Mouse (Mus musculus) B cell, adult 2 months (primary cell): Measurements from ENCODE around the gene Ppm1n.

Source experiments
- DNase-seq, 2 experiments: peaks; one replicate each; pipeline ENCODE4 v3.0.0; 2022

Ppm1n gene

GRCm38 (mm10) chr7:19279581-19280114 is at the start of gene Ppm1n:
Ppm1n (minus strand) TSS chr7:19280064.
- peak in 1 of 2 experiments; percentile 26 for DNase-seq

GRCm38 (mm10) chr7:19328425-19328824 is 48.6 kb upstream of the Ppm1n start:
- peak; percentile 60 to 66 for DNase-seq

- no peak for DNase-seq
Measured at GRCm38 (mm10) chr7:19327782-19328181, 47.9 kb upstream of the Ppm1n start.

DNA sequence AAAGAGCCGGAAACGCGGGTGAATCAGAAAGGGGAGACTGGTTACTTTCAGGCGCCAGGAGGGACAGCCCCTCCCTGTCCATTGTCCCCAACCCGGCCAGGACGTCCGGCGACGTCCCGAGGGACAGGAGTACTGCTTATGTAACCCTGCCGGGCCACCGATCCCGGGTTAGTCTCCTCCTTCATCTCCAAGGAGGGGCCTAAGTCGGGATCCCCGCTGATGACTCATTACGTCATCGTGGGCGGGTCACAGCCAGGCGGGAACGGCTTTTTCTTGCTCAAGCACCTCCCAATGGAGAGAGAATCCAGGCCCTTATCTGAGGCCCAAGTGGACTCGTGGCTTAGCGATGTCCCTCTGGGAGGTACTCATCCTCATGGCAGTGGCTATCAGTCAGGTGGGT is 47.3 kb upstream of the Ppm1n start:
- peak; percentile 66 to 70 for DNase-seq

DNA sequence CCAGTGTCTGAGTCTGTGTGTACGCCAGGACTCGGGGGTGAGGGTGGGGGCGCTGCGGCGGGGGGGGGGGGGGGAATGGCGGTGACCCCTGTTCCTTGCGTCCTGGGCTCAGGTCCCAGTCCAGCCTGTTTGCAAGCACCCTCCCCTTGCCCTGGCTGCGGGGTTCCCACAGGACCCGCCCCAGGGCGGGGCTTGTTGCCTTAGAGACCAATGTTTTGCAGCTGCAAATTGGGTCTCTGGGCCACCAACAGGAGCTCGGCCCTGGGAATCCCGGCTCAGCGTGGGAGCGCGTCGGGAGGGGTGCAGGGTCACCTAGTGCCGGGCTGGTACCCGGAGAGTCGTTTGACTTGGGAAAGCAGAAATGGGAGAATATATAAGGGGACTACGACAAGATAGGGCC is 46.5 kb upstream of the Ppm1n start:
- peak; percentile 93 to 94 for DNase-seq

GRCm38 (mm10) chr7:19325262-19326199 is 45.7 kb upstream of the Ppm1n start:
- peak; percentile 72 to 77 for DNase-seq

DNA sequence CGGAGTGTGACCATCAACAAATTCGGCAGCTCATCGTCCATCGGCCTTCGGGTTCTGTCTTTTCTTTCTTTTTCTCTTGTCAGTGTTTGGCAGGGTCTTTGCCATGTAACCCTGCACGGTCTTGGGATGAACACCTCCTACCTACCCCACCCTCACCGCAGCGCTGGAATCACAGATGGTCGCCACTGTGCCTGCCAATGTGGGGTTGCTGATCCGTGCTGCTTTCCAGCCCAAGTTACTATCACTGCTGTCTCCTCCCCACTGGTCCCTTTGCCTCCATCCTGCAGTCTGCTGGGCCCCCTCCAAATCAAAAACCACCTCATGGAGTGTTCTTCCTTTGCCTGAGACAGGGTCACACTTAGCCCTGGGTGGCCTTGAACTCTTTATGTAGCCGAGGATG is 44.4 kb upstream of the Ppm1n start:
- DNase-seq, result no peak

- peak in 1 of 2 experiments; percentile 36 for DNase-seq
Measured at GRCm38 (mm10) chr7:19322489-19322888, 42.6 kb upstream of the Ppm1n start.

- peak; percentile 87 to 93 for DNase-seq
Measured at GRCm38 (mm10) chr7:19321464-19321863, 41.6 kb upstream of the Ppm1n start.

DNA sequence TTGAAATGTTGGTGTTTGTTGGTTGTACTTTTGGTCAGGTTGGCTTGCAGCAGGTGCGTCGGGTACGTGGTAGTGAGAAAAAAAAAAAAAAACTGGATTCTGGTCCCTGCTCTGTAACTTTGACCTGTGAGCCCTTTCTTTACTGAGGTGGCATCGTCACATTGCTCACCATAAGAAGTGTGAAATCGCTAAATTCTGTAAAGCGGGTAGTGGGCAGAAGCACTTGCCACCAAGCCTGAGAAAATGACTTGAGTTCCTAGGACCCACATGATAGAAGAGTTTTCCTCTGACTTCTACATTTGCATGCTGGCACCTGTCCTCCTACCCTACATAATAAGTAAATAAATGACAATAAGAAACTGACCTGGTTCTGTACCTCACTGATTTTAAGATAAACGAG is 40.8 kb upstream of the Ppm1n start:
- DNase-seq, result peak; percentile 44 to 45

- peak; percentile 98 for DNase-seq
Measured at GRCm38 (mm10) chr7:19319906-19320305, 40.0 kb upstream of the Ppm1n start.

DNA sequence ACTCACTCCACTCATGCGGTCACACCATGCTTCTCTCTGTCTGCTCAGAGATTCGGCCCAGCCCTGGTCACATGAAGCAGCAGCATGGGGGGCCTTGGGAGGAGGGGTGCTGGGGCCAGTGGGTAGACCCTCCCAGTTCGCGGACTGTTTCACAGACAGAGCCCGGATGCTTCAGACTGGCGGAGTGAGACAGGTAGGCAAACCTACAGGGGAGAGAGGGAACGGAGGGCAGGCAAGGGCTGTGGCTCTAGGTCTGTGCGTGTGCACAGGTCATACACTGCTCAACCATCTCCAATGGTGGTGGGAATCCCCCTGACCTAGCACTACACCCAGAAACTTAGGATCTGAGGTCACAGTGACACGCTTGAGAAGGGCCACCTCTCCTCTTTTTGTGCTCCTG is 39.6 kb upstream of the Ppm1n start:
- peak; percentile 82 to 84 for DNase-seq

DNA sequence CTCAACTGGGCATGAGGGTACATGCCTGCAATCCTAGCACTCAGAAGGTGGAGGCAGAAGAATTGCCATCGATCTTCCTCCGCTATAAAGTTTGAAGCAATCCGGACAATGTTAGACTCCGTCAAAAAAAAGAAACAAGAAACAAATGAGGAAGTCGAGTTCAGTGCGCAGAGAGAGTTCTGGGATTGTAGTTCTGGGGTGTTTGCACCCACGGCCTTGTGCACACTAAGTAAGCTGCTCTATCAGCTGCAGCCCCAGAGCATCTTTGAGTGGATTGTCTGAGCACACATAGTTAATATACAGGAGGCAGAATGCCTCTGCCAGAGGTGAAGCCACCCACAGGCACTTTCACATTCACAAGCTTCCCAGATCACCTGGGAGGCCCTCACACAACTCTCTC is 38.8 kb upstream of the Ppm1n start:
- DNase-seq, result peak; percentile 65 to 66

DNA sequence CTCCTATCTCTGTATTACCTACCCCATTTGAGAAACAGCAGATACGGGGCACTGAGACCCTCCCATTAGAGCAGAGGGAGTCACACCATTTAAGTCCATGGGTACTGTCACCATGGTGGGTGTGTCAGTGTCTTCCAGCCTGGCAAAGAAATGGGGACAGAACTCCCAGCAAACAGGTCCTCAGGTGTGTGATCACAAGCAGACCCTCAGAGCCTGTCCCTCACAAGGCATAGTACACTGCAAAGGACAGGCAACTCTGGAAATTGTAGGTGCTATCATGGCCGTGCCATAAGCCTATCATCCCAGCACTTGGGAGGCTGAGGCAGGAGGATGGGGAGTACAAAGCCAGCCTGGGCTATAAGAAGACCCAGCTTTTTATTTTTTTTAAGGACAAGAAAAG is 38.3 kb upstream of the Ppm1n start:
- DNase-seq, result no peak

DNA sequence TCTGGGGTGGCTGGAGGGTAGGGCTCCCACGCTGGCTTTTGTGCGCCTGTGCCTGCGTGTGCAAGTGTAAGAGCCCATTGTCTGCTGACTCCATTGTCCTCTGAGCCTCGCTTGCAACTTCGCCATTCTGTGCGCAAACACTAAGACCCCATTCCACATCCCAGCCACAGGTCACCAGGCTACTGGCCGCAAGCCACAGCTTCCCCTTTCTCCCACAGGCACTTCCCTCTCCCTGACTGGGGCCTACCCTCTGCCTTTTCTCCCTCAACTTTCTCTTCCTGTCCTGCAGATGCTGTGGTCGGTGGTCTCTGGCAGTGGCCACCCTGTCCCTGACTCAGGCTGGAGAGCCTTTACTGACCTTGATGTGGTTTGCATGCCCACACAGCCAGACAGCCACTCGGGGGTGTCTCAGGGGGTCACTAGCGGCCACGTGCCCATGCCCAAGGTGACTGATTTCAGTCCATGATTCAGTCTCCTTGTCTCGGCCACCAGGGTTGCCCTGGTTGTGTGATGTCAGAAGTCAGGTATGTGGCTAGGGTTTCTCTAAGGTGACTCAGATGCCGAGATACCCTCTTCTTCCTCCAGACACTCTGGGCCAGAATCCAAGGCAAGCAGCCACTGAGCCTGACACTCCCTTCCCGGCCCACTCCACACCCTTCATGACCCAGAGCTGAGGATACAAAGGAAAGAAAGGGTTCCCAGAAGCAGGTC is 36.7 kb upstream of the Ppm1n start:
- DNase-seq, result peak; percentile 61 to 62

DNA sequence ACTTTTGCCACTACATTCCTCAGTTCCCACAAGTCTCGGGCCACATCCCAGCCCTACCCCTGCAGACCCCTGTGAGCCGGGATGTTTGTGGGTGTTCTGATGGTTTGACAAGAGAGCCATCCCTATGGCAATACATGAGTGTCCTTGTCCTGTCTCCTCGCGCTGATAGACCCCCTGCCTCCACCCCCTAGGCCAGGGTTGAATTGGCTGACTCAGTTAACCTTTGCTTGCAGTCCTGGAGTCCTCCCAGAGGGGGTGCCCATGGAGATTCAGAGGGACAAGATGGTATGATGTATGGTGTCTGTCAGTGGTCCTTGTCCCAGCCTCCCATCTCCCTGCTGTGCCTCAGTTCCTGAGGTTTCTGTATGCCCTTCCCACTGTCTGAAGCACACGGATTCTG is 34.2 kb upstream of the Ppm1n start:
- no peak for DNase-seq

- no peak for DNase-seq
Measured at GRCm38 (mm10) chr7:19311991-19312390, 32.1 kb upstream of the Ppm1n start.

GRCm38 (mm10) chr7:19309884-19310641 is 30.2 kb upstream of the Ppm1n start, which contains the start of gene Fosb:
Fosb (minus strand) TSS chr7:19310051.
- peak; percentile 97 to 98 for DNase-seq

- DNase-seq, result peak; percentile 37 to 54
Measured at GRCm38 (mm10) chr7:19309278-19309883, 29.5 kb upstream of the Ppm1n start.

DNA sequence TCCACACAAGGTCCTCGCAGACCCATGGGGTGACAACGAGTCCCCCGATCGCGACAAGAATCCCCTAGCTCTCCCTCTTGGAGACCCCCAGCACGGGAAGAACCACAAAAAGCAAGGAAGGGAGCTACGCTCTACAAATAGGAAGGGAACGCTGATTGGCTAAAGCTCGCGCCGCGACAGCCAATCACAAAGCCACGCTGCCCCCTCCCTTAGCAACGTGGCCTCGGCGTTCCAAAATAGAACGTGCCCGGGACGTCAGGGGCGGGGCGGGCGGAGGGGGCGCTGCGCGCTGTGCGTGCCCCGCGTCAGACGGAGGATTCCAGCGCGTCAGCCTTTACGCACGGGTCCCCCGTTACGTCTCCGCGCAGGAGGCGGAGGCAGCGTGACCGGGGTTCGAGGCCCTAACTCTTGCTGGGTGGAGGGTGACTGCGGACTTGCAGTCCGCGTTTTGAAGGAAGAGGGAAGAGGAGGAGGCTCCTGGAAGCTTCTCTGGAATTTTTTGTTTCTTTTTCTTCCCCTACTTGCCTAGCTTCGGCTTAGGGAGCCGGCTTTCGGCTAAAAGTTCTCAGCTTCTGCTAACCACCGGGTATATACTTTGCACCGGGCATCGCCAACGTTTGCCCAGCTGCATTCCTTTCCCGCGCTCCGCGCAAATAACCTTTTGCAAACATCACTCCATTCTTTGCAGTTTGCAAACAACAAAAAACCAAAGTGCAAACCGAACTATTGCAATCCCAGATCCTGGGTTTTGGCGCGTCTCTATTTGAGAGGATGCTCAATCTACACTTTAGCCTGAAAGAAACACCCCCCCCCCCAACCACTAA is 28.8 kb upstream of the Ppm1n start:
- DNase-seq, result peak; percentile 95 to 96

GRCm38 (mm10) chr7:19307739-19308453 is 28.0 kb upstream of the Ppm1n start:
- DNase-seq, result peak; percentile 52 to 67
